Mouse (Mus musculus): Measurements from ENCODE around the gene Mob3b. TPM values are rescaled to one million over a fixed set of nuclear protein-coding genes. Genes with fewer than 3 reads are reported as not detected.
A peak's percentile ranks its signal among the peaks of the same experiment; 100 is the strongest.

The Mob3b gene
- polyA plus RNA-seq, 1 experiment, result 4.0 TPM

- Histone ChIP-seq H3K4me1 (ENCODE audit: control insufficient read depth, insufficient read depth, low read length) (no peaks in the 10 kb centered on the region), H3K4me3 (ENCODE audit: insufficient read depth, low read length) (no peak overlapping the region), H3K27ac (ENCODE audit: insufficient read depth, low read length) (no peak overlapping the region)
- TF ChIP-seq CTCF (IDR thresholded peaks at IDR 0.05; ENCODE audit: extremely low read depth, insufficient read depth, low read length), result no peak
- no peak for TF ChIP-seq POLR2A (IDR thresholded peaks at IDR 0.05; ENCODE audit: extremely low read depth, insufficient read depth, low read length)
These were observed 152.8 kb downstream of the Mob3b start for GRCm38 (mm10) chr4:35004473-35004872.

- TF ChIP-seq POLR2A (IDR thresholded peaks at IDR 0.05; ENCODE audit: extremely low read depth, insufficient read depth, low read length) (no peak), CTCF (IDR thresholded peaks at IDR 0.05; ENCODE audit: extremely low read depth, insufficient read depth, low read length) (no peak)
- H3K4me3 ChIP-seq (ENCODE audit: insufficient read depth, low read length), result no peak overlapping the region
- H3K27ac ChIP-seq (ENCODE audit: insufficient read depth, low read length), result no peak overlapping the region
- H3K4me1 ChIP-seq (ENCODE audit: control insufficient read depth, insufficient read depth, low read length), result no peaks in the 10 kb centered on the region
These were observed 153.5 kb downstream of the Mob3b start for GRCm38 (mm10) chr4:35003550-35004326.

GRCm38 (mm10) chr4:34996616-34997015, 160.7 kb downstream of the Mob3b start:
- TF ChIP-seq POLR2A (IDR thresholded peaks at IDR 0.05; ENCODE audit: extremely low read depth, insufficient read depth, low read length) (no peak), CTCF (IDR thresholded peaks at IDR 0.05; ENCODE audit: extremely low read depth, insufficient read depth, low read length) (no peak)
- H3K27ac ChIP-seq (ENCODE audit: insufficient read depth, low read length), result no peak overlapping the region
- no peak overlapping the region for H3K4me3 ChIP-seq (ENCODE audit: insufficient read depth, low read length)
- H3K4me1 ChIP-seq (ENCODE audit: control insufficient read depth, insufficient read depth, low read length), result peaks cover 4% of the 10 kb centered on the region; the same call in 1 of the 2 replicates

- TF ChIP-seq POLR2A (IDR thresholded peaks at IDR 0.05; ENCODE audit: extremely low read depth, insufficient read depth, low read length) (no peak), CTCF (IDR thresholded peaks at IDR 0.05; ENCODE audit: extremely low read depth, insufficient read depth, low read length) (no peak)
- Histone ChIP-seq H3K27ac (ENCODE audit: insufficient read depth, low read length) (no peak overlapping the region; the same call in 1 of the 2 replicates), H3K4me1 (ENCODE audit: control insufficient read depth, insufficient read depth, low read length) (peaks cover 4% of the 10 kb centered on the region; the same call in 1 of the 2 replicates), H3K4me3 (ENCODE audit: insufficient read depth, low read length) (no peak overlapping the region)
These were observed 163.7 kb downstream of the Mob3b start for GRCm38 (mm10) chr4:34993639-34993975.

GRCm38 (mm10) chr4:34992866-34993638, 164.2 kb downstream of the Mob3b start:
- H3K4me1 ChIP-seq (ENCODE audit: control insufficient read depth, insufficient read depth, low read length), result peaks cover 4% of the 10 kb centered on the region; the same call in 1 of the 2 replicates
- no peak overlapping the region for H3K4me3 ChIP-seq (ENCODE audit: insufficient read depth, low read length)
- no peak for TF ChIP-seq POLR2A (IDR thresholded peaks at IDR 0.05; ENCODE audit: extremely low read depth, insufficient read depth, low read length)
- TF ChIP-seq CTCF (IDR thresholded peaks at IDR 0.05; ENCODE audit: extremely low read depth, insufficient read depth, low read length), result no peak
- H3K27ac ChIP-seq (ENCODE audit: insufficient read depth, low read length), result 0 out of 2 replicates have a peak overlapping the region, but pooled peaks have one; percentile 76

GRCm38 (mm10) chr4:34991891-34992865, 165.1 kb downstream of the Mob3b start:
- TF ChIP-seq CTCF (IDR thresholded peaks at IDR 0.05; ENCODE audit: extremely low read depth, insufficient read depth, low read length), result no peak
- Histone ChIP-seq H3K27ac (ENCODE audit: insufficient read depth, low read length) (no peak overlapping the region), H3K4me1 (ENCODE audit: control insufficient read depth, insufficient read depth, low read length) (peaks cover 4% of the 10 kb centered on the region; the same call in 1 of the 2 replicates), H3K4me3 (ENCODE audit: insufficient read depth, low read length) (no peak overlapping the region)

- Histone ChIP-seq H3K4me1 (ENCODE audit: control insufficient read depth, insufficient read depth, low read length) (peaks cover 4% of the 10 kb centered on the region; the same call in 1 of the 2 replicates), H3K27ac (ENCODE audit: insufficient read depth, low read length) (no peak overlapping the region), H3K4me3 (ENCODE audit: insufficient read depth, low read length) (no peak overlapping the region)
- TF ChIP-seq CTCF (IDR thresholded peaks at IDR 0.05; ENCODE audit: extremely low read depth, insufficient read depth, low read length), result no peak
These were observed 166.2 kb downstream of the Mob3b start for GRCm38 (mm10) chr4:34991116-34991515.

- Histone ChIP-seq H3K27ac (ENCODE audit: insufficient read depth, low read length) (no peak overlapping the region), H3K4me1 (ENCODE audit: control insufficient read depth, insufficient read depth, low read length) (peaks cover 4% of the 10 kb centered on the region; the same call in 1 of the 2 replicates), H3K4me3 (ENCODE audit: insufficient read depth, low read length) (no peak overlapping the region)
- no peak for TF ChIP-seq POLR2A (IDR thresholded peaks at IDR 0.05; ENCODE audit: extremely low read depth, insufficient read depth, low read length)
- TF ChIP-seq CTCF (IDR thresholded peaks at IDR 0.05; ENCODE audit: extremely low read depth, insufficient read depth, low read length), result no peak
These were observed 166.6 kb downstream of the Mob3b start for GRCm38 (mm10) chr4:34990659-34991058.

- Histone ChIP-seq H3K27ac (ENCODE audit: insufficient read depth, low read length) (no peak overlapping the region), H3K4me1 (ENCODE audit: control insufficient read depth, insufficient read depth, low read length) (no peaks in the 10 kb centered on the region)
- TF ChIP-seq CTCF (IDR thresholded peaks at IDR 0.05; ENCODE audit: extremely low read depth, insufficient read depth, low read length) (no peak), POLR2A (IDR thresholded peaks at IDR 0.05; ENCODE audit: extremely low read depth, insufficient read depth, low read length) (no peak)
These were observed 169.7 kb downstream of the Mob3b start for GRCm38 (mm10) chr4:34987568-34987967.

More at GRCm38 (mm10) chr4:34987568-34987967, 169.7 kb downstream of the Mob3b start:
- H3K4me3 ChIP-seq (ENCODE audit: insufficient read depth, low read length), result no peak overlapping the region
